9 mouse cellular contexts compared by ENCODE assay signal in the genomic region with DNA sequence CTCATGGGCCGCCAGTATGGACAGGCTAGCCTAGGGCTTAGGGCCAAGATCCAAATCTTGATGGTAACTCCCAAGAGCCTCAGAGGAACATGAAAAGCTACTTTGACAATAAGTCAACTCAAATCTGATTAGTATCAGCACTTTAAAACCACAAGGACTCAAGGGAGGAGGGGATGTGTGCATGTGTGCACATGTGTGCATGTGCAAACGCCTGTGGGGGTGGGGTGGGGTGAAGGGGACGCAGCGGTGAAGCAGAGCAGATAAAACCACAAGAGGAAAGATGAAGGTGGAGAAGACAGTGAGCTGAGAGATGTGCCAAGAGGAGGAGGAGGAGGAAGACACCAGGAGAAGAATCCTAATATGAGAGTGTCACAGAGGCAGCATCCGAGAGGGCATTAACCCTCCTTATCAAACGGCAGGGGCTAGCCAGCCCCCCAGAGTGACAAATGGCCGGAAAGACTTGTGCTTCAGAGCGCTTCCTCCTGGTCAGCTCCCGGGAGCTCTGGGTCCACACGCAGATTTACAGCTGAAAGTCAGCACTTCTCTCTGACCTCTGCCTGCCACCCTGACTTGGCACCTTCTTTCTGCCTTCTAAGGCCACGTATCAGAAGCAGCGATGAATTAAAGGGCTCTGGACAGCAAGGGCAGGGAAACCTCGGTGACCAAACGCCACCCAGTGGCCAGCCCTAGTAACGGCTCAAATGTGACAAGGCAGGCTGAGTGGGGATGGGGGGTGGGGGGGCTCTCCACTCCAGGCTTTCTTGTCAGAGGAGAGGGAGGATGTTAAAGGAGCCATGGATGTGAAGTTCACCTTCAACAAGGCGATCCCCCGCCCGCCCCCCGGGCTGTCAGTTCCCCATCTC. TPM values are rescaled to one million over a fixed set of nuclear protein-coding genes. Genes with fewer than 3 reads are reported as not detected.
DNase-seq lines count a peak whose midpoint lies in the region; ATAC-seq and TF ChIP-seq lines count a peak whose summit lies in the region.
"Had no signal": no experiment of that assay in that cellular context is flagged by ENCODE, and none has a peak within 500 bp of the region (broad histone marks: within the 10 kb centered on the region; RNA-seq: fewer than 3 reads in every experiment).

No protein-coding gene starts in this region.

- no peak for TF ChIP-seq POLR2A in olfactory bulb, adult 2 months (IDR thresholded peaks at IDR 0.05; ENCODE audit: insufficient read depth, low read depth, low read length)

- no peaks in the 10 kb centered on the region for H3K9me3 ChIP-seq in heart, embryonic 14.5 days (ENCODE audit: control insufficient read depth, low read length)
- H3K9me3 ChIP-seq in kidney, embryonic 15.5 days (replicated peaks): no peaks in the 10 kb centered on the region
- no peaks in the 10 kb centered on the region for H3K9me3 ChIP-seq in lung, embryonic 14.5 days (ENCODE audit: low read depth, low read length)

- no peaks in the 10 kb centered on the region for H3K79me3 ChIP-seq in C2C12 (ENCODE audit: low read depth)

- no peaks in the 10 kb centered on the region for H3K27me3 ChIP-seq in C2C12 (ENCODE audit: control insufficient read depth, insufficient read depth, insufficient read length)
- H3K27me3 ChIP-seq in heart, embryonic 14.5 days (ENCODE audit: control insufficient read depth, insufficient read depth, low read length): no peaks in the 10 kb centered on the region
- no peaks in the 10 kb centered on the region for H3K27me3 ChIP-seq in kidney, embryonic 15.5 days
- no peaks in the 10 kb centered on the region for H3K27me3 ChIP-seq in lung, embryonic 14.5 days (ENCODE audit: insufficient read depth, low read length)

- H3ac ChIP-seq in C2C12 (ENCODE audit: control insufficient read depth, insufficient read length, low read depth): no peak overlapping the region

- no peak for ATAC-seq in heart, embryonic 14.5 days (ENCODE audit: insufficient number of reproducible peaks, insufficient read depth, low FRiP score, low read depth)
- ATAC-seq in kidney, embryonic 15.5 days (replicated peaks; ENCODE audit: low FRiP score): no peak; the same call in 1 of the 2 replicates
- ATAC-seq in lung, embryonic 14.5 days (ENCODE audit: insufficient read depth): peak; percentile 65

- no peak overlapping the region for H3K9ac ChIP-seq in heart, embryonic 14.5 days (ENCODE audit: low read length)
- H3K9ac ChIP-seq in kidney, embryonic 15.5 days: no peak overlapping the region
- no peak overlapping the region for H3K9ac ChIP-seq in lung, embryonic 14.5 days

- peaks cover 23% of the 10 kb centered on the region for H3K36me3 ChIP-seq in C2C12 (ENCODE audit: control insufficient read depth, insufficient read depth)
- peaks cover 83% of the 10 kb centered on the region for H3K36me3 ChIP-seq in heart, embryonic 14.5 days (ENCODE audit: control insufficient read depth, insufficient read depth, low read length)
- H3K36me3 ChIP-seq in kidney, embryonic 15.5 days: peaks cover 59% of the 10 kb centered on the region
- H3K36me3 ChIP-seq in lung, embryonic 14.5 days (ENCODE audit: insufficient read depth): peaks cover 67% of the 10 kb centered on the region

- 28% methylated on average over 19 of the region's 19 CpGs for WGBS in heart, embryonic 14.5 days
- 25% methylated on average over 19 of the region's 19 CpGs for WGBS in kidney, embryonic 15.5 days
- WGBS in lung, embryonic 14.5 days: 27% methylated on average over 19 of the region's 19 CpGs
- WGBS in olfactory bulb, adult 2 months: 47% methylated on average over 19 of the region's 19 CpGs

- TF ChIP-seq CTCF in C2C12 (IDR thresholded peaks at IDR 0.05; ENCODE audit: control insufficient read depth, insufficient read depth, insufficient read length): peak; percentile 29
- TF ChIP-seq CTCF in lung, embryonic 14.5 days (IDR thresholded peaks at IDR 0.05; ENCODE audit: low read depth): peak; percentile 83
- TF ChIP-seq CTCF in olfactory bulb, adult 2 months (IDR thresholded peaks at IDR 0.05; ENCODE audit: insufficient read depth, low read depth, low read length): peak; percentile 74

- DNase-seq in R1 (ENCODE audit: low read depth, low spot score): peak; percentile 36
- DNase-seq in embryo, embryonic 11.5 days (ENCODE audit: low read depth, low spot score): peak; percentile 38
- DNase-seq in lung, embryonic 14.5 days: peak; percentile 79
- peak; percentile 45 to 55 for DNase-seq in thymus, postnatal 36 days

- H3K4me3 ChIP-seq in C2C12 (ENCODE audit: insufficient read depth, poor library complexity, severe bottlenecking): no peak overlapping the region
- no peak overlapping the region for H3K4me3 ChIP-seq in heart, embryonic 14.5 days (ENCODE audit: control insufficient read depth in 1 of 2, insufficient read depth in 1 of 2, low read depth in 1 of 2, low read length in 2 of 2)
- no peak overlapping the region for H3K4me3 ChIP-seq in kidney, embryonic 15.5 days (replicated peaks)
- H3K4me3 ChIP-seq in lung, embryonic 14.5 days (ENCODE audit: low read depth, low read length): no peak overlapping the region
- H3K4me3 ChIP-seq in olfactory bulb, adult 2 months (ENCODE audit: insufficient read depth, low read depth, low read length): no peak overlapping the region
- H3K4me3 ChIP-seq: erythroblast, embryonic 14.5 days had no signal

- H3K79me2 ChIP-seq in C2C12 (ENCODE audit: control insufficient read depth, insufficient read depth): no peaks in the 10 kb centered on the region

- H3K4me1 ChIP-seq in heart, embryonic 14.5 days (ENCODE audit: control insufficient read depth in 2 of 2, insufficient read depth in 2 of 2, low read length in 2 of 2): peaks cover 3 to 6% of the 10 kb centered on the region in 2 experiments; a peak in 3 of 4 replicates
- peaks cover 7% of the 10 kb centered on the region for H3K4me1 ChIP-seq in kidney, embryonic 15.5 days
- 0 out of 2 replicates have a peak, but pooled peaks cover 5% of the 10 kb centered on the region for H3K4me1 ChIP-seq in lung, embryonic 14.5 days (ENCODE audit: insufficient read depth)
- peaks cover 3% of the 10 kb centered on the region; the same call in 1 of the 2 replicates for H3K4me1 ChIP-seq in olfactory bulb, adult 2 months (ENCODE audit: control insufficient read depth, insufficient read depth, low read length)

- peak overlapping the region; percentile 21; the same call in 1 of the 2 replicates for H3K4me2 ChIP-seq in heart, embryonic 14.5 days (ENCODE audit: low read length)
- H3K4me2 ChIP-seq in kidney, embryonic 15.5 days: peak overlapping the region; percentile 30; the same call in 1 of the 2 replicates
- H3K4me2 ChIP-seq in lung, embryonic 14.5 days: no peak overlapping the region

- no peak overlapping the region for H3K27ac ChIP-seq in heart, embryonic 14.5 days (replicated peaks in 1 of 2; ENCODE audit: control insufficient read depth in 1 of 2, insufficient read depth in 1 of 2, low read depth in 2 of 2, low read length in 2 of 2)
- H3K27ac ChIP-seq in kidney, embryonic 15.5 days: no peak overlapping the region
- H3K27ac ChIP-seq in lung, embryonic 14.5 days (ENCODE audit: low read depth): no peak overlapping the region
- H3K27ac ChIP-seq in olfactory bulb, adult 2 months (ENCODE audit: insufficient read depth, low read depth, low read length): no peak overlapping the region

TF ChIP-seq in C2C12, 6 proteins besides CTCF, POLR2A, EP300 and RAD21:
- TF ChIP-seq CEBPB (IDR thresholded peaks at IDR 0.05; ENCODE audit: low read depth) (no peak), MAX (IDR thresholded peaks at IDR 0.05) (no peak), USF1 (IDR thresholded peaks at IDR 0.05; ENCODE audit: low read depth) (no peak), FOSL1 (IDR thresholded peaks at IDR 0.05; ENCODE audit: insufficient read depth, low read length, poor library complexity, severe bottlenecking) (no peak), MYOG (IDR thresholded peaks at IDR 0.05; ENCODE audit: control insufficient read depth, extremely low read depth, insufficient read length) (no peak), MYOD1 (IDR thresholded peaks at IDR 0.05; ENCODE audit: control insufficient read depth, insufficient read length, low read depth) (no peak)

RNA-seq across cellular contexts. Expression of a gene that starts 28.1 kb away (rescaled TPM):
- polyA plus RNA-seq in C2C12 (2012; fragmentation: generic; extraction: Trizol): 70.3 TPM
- 12.2 and 12.4 TPM in 2 replicates for polyA plus RNA-seq in heart, embryonic 14.5 days (2014; fragmentation: Nextera tagmentation; extraction: Ambion mirVana)
- polyA plus RNA-seq in kidney, embryonic 15.5 days (2015; fragmentation: Nextera tagmentation; extraction: Ambion mirVana): 28.2 and 29.4 TPM in 2 replicates
- polyA plus RNA-seq in lung, embryonic 14.5 days (2014; fragmentation: Nextera tagmentation; extraction: Ambion mirVana): 18.2 and 19.7 TPM in 2 replicates
- polyA plus RNA-seq in olfactory bulb, adult 2 months (2012; ENCODE audit: insufficient read depth, insufficient read length, low replicate concordance, missing spikeins): not detected in 2 replicates

RNA-seq across cellular contexts. Expression of a gene that starts 33.1 kb away (rescaled TPM):
- not detected for polyA plus RNA-seq in C2C12 (2012; fragmentation: generic; extraction: Trizol)
- polyA plus RNA-seq in heart, embryonic 14.5 days (2014; fragmentation: Nextera tagmentation; extraction: Ambion mirVana): 0.04 TPM in 1 of 2 replicates, not detected in the other
- not detected in 2 replicates for polyA plus RNA-seq in kidney, embryonic 15.5 days (2015; fragmentation: Nextera tagmentation; extraction: Ambion mirVana)
- polyA plus RNA-seq in lung, embryonic 14.5 days (2014; fragmentation: Nextera tagmentation; extraction: Ambion mirVana): 0.05 TPM in 1 of 2 replicates, not detected in the other
- not detected in 2 replicates for polyA plus RNA-seq in olfactory bulb, adult 2 months (2012; ENCODE audit: insufficient read depth, insufficient read length, low replicate concordance, missing spikeins)
- polyA plus RNA-seq: erythroblast, embryonic 14.5 days had no signal

Comparison
In these comparisons a context has a peak if more than half of its experiments do, and no peak if none do; other contexts are left out.
1. CTCF ChIP-seq: peak in every context shown above with its lines; median percentile 83 in lung, embryonic 14.5 days; 74 in olfactory bulb, adult 2 months; 29 in C2C12.